Mouse (Mus musculus) kidney, embryonic 16.5 days (tissue): ENCODE measurements around the gene Nek3. TPM values are rescaled to one million over a fixed set of nuclear protein-coding genes. Genes with fewer than 3 reads are reported as not detected.
A peak's percentile ranks its signal among the peaks of the same experiment; 100 is the strongest.

Source experiments
- ATAC-seq: fragments of 200-750 bp; cut with Nextera tagmentation; 2 replicates; pipeline ENCODE4 v1.8.0; 2017; ENCODE audit warnings: moderate TSS enrichment; ENCODE audit not compliant: low FRiP score, low TSS enrichment
- H3K27ac ChIP-seq: fragments of 300-500 bp; sonication (generic); 2 replicates; pipeline ENCODE4 v1.5.1; 2014; ENCODE audit warnings: low read length
- H3K27me3 ChIP-seq: fragments of 300-500 bp; sonication (generic); 2 replicates; pipeline ENCODE4 v1.6.1; 2014; ENCODE audit warnings: low read length, control low read depth, mixed read lengths; ENCODE audit not compliant: insufficient read depth
- H3K36me3 ChIP-seq: fragments of 300-500 bp; sonication (generic); 2 replicates; pipeline ENCODE4 v1.6.1; 2014; ENCODE audit warnings: low read length, control low read depth, mixed read lengths; ENCODE audit not compliant: insufficient read depth
- H3K4me1 ChIP-seq: fragments of 300-500 bp; sonication (generic); 2 replicates; pipeline ENCODE4 v1.6.1; 2014; ENCODE audit warnings: low read length, control low read depth, mixed read lengths; ENCODE audit not compliant: insufficient read depth
- H3K4me2 ChIP-seq: fragments of 300-500 bp; sonication (generic); replicated peaks from 2 replicates; pipeline ENCODE4 v1.6.1; 2014; ENCODE audit warnings: low read depth, low read length
- H3K4me3 ChIP-seq: fragments of 300-500 bp; sonication (generic); 2 replicates; pipeline ENCODE4 v1.5.1; 2014; ENCODE audit warnings: mild to moderate bottlenecking, low read length
- H3K9ac ChIP-seq: fragments of 300-500 bp; sonication (generic); replicated peaks from 2 replicates; pipeline ENCODE4 v1.6.1; 2014; ENCODE audit warnings: low read length
- H3K9me3 ChIP-seq: fragments of 300-500 bp; sonication (generic); 2 replicates; pipeline ENCODE4 v1.6.1; 2016; ENCODE audit warnings: low read length, control low read depth
- WGBS: fragments of 180-500 bp; shearing (Covaris S2); extraction: QIAGEN DNeasy Blood & Tissue Kit; methylation state at CpG from one replicate; pipeline ENCODE4 v1.1.7; 2014; 5-methylcytosine and 5-hydroxymethylcytosine counted together
- polyA plus RNA-seq: library from polyadenylated mRNA; unstranded; fragments of >200 nt; fragmentation: Nextera tagmentation; extraction: Ambion mirVana; gene quantifications from 2 replicates; pipeline ENCODE4 v1.2.1, GENCODE M21; 2015

The Nek3 gene
- 5.9 and 7.2 TPM in 2 replicates for polyA plus RNA-seq

GRCm38 (mm10) chr8:22166080-22166603, at the start of gene Nek3:
TSS of gene Nek3 (minus strand) at chr8:22166435.
- Histone ChIP-seq H3K27me3 (no peaks in the 10 kb centered on the region), H3K4me1 (peaks cover 13% of the 10 kb centered on the region), H3K36me3 (peaks cover 30% of the 10 kb centered on the region), H3K9ac (peak within 1 kb of the TSS; percentile 74), H3K9me3 (no peaks in the 10 kb centered on the region), H3K4me2 (peak within 1 kb of the TSS; percentile 60), H3K4me3 (peak within 1 kb of the TSS; percentile 69), H3K27ac (peak within 1 kb of the TSS; percentile 72)
- peak; percentile 99 for ATAC-seq
- WGBS: under 1% methylated on average over 34 of the region's 43 CpGs

- no peaks in the 10 kb centered on the region for H3K9me3 ChIP-seq
- H3K4me1 ChIP-seq: no peaks in the 10 kb centered on the region
- H3K4me2 ChIP-seq: no peak overlapping the region
- H3K27me3 ChIP-seq: no peaks in the 10 kb centered on the region
- ATAC-seq: no peak
- 94% methylated on average over 10 of the region's 10 CpGs for WGBS
- no peak overlapping the region for H3K27ac ChIP-seq
- H3K4me3 ChIP-seq: no peak overlapping the region
- H3K9ac ChIP-seq: no peak overlapping the region
- peaks cover 54% of the 10 kb centered on the region for H3K36me3 ChIP-seq
Observed at GRCm38 (mm10) chr8:22214826-22215225, 48.6 kb upstream of the Nek3 start.

- 59% methylated on average over 5 of the region's 5 CpGs for WGBS
- ATAC-seq: no peak
- Histone ChIP-seq H3K4me1 (no peaks in the 10 kb centered on the region), H3K27me3 (no peaks in the 10 kb centered on the region), H3K4me2 (no peak overlapping the region), H3K9ac (no peak overlapping the region), H3K27ac (no peak overlapping the region), H3K36me3 (peaks cover 40% of the 10 kb centered on the region), H3K4me3 (no peak overlapping the region), H3K9me3 (no peaks in the 10 kb centered on the region)
Observed at GRCm38 (mm10) chr8:22209012-22209411, 42.8 kb upstream of the Nek3 start.

GRCm38 (mm10) chr8:22207535-22207934, 41.3 kb upstream of the Nek3 start:
- Histone ChIP-seq H3K27ac (no peak overlapping the region), H3K36me3 (peaks cover 40% of the 10 kb centered on the region)
- 72% methylated on average over 4 of the region's 4 CpGs for WGBS

GRCm38 (mm10) chr8:22199481-22199880, 33.2 kb upstream of the Nek3 start:
- no peak overlapping the region for H3K9ac ChIP-seq
- no peak overlapping the region for H3K27ac ChIP-seq
- 99% methylated on average over 8 of the region's 8 CpGs for WGBS
- H3K9me3 ChIP-seq: no peaks in the 10 kb centered on the region
- peaks cover 4% of the 10 kb centered on the region; the same call in 1 of the 2 replicates for H3K4me1 ChIP-seq
- no peak for ATAC-seq
- no peak overlapping the region for H3K4me3 ChIP-seq
- no peak overlapping the region for H3K4me2 ChIP-seq
- peaks cover 25% of the 10 kb centered on the region for H3K36me3 ChIP-seq
- H3K27me3 ChIP-seq: no peaks in the 10 kb centered on the region

More at GRCm38 (mm10) chr8:22207535-22207934, 41.3 kb upstream of the Nek3 start:
- Histone ChIP-seq H3K9ac (no peak overlapping the region), H3K27me3 (no peaks in the 10 kb centered on the region), H3K9me3 (no peaks in the 10 kb centered on the region), H3K4me2 (no peak overlapping the region), H3K4me1 (no peaks in the 10 kb centered on the region), H3K4me3 (no peak overlapping the region)
- ATAC-seq: no peak

GRCm38 (mm10) chr8:22197914-22198313, 31.7 kb upstream of the Nek3 start:
- Histone ChIP-seq H3K4me1 (peaks cover 14% of the 10 kb centered on the region; the same call in 1 of the 2 replicates), H3K36me3 (peaks cover 18% of the 10 kb centered on the region), H3K9ac (no peak overlapping the region), H3K4me2 (no peak overlapping the region), H3K27me3 (no peaks in the 10 kb centered on the region), H3K4me3 (no peak overlapping the region), H3K27ac (no peak overlapping the region), H3K9me3 (no peaks in the 10 kb centered on the region)
- 90% methylated on average over 6 of the region's 6 CpGs for WGBS
- no peak for ATAC-seq

- Histone ChIP-seq H3K27me3 (no peaks in the 10 kb centered on the region), H3K9ac (peak overlapping the region; percentile 95), H3K27ac (peak overlapping the region; percentile 99), H3K4me3 (peak overlapping the region; percentile 84), H3K36me3 (no peaks in the 10 kb centered on the region), H3K4me2 (peak overlapping the region; percentile 75), H3K9me3 (no peaks in the 10 kb centered on the region), H3K4me1 (peaks cover 14% of the 10 kb centered on the region; the same call in 1 of the 2 replicates)
- peak; percentile 33; the same call in 1 of the 2 replicates for ATAC-seq
- 12% methylated on average over 12 of the region's 12 CpGs for WGBS
Observed at GRCm38 (mm10) chr8:22193432-22194010, 27.3 kb upstream of the Nek3 start.

GRCm38 (mm10) chr8:22192660-22193431, 26.6 kb upstream of the Nek3 start, which contains the start of gene Vps36:
TSS of gene Vps36 (plus strand) at chr8:22192809.
- Histone ChIP-seq H3K27ac (peak within 1 kb of the TSS; percentile 99), H3K4me3 (peak within 1 kb of the TSS; percentile 84), H3K9ac (peak within 1 kb of the TSS; percentile 95), H3K27me3 (no peaks in the 10 kb centered on the region), H3K4me1 (peaks cover 14% of the 10 kb centered on the region; the same call in 1 of the 2 replicates), H3K4me2 (peak within 1 kb of the TSS; percentile 75), H3K9me3 (no peaks in the 10 kb centered on the region), H3K36me3 (no peaks in the 10 kb centered on the region)
- WGBS: under 1% methylated on average over 71 of the region's 73 CpGs
- peak; percentile 96 for ATAC-seq

- H3K4me2 ChIP-seq: peak within 1 kb of the TSS; percentile 60
- H3K27me3 ChIP-seq: no peaks in the 10 kb centered on the region
- 3% methylated on average over 63 of the region's 63 CpGs for WGBS
- H3K9me3 ChIP-seq: no peaks in the 10 kb centered on the region
- peak within 1 kb of the TSS; percentile 89 for H3K4me3 ChIP-seq
- no peaks in the 10 kb centered on the region for H3K36me3 ChIP-seq
- peak within 1 kb of the TSS; percentile 84 for H3K9ac ChIP-seq
- H3K4me1 ChIP-seq: peaks cover 12% of the 10 kb centered on the region
- peak within 1 kb of the TSS; percentile 91 for H3K27ac ChIP-seq
- ATAC-seq: peak; percentile 98
Observed at GRCm38 (mm10) chr8:22185431-22186397, 19.5 kb upstream of the Nek3 start, which contains the start of gene Ckap2. TSS of gene Ckap2 (minus strand) at chr8:22185819.
